22 mouse cellular contexts compared by ENCODE assay signal in the genomic region with DNA sequence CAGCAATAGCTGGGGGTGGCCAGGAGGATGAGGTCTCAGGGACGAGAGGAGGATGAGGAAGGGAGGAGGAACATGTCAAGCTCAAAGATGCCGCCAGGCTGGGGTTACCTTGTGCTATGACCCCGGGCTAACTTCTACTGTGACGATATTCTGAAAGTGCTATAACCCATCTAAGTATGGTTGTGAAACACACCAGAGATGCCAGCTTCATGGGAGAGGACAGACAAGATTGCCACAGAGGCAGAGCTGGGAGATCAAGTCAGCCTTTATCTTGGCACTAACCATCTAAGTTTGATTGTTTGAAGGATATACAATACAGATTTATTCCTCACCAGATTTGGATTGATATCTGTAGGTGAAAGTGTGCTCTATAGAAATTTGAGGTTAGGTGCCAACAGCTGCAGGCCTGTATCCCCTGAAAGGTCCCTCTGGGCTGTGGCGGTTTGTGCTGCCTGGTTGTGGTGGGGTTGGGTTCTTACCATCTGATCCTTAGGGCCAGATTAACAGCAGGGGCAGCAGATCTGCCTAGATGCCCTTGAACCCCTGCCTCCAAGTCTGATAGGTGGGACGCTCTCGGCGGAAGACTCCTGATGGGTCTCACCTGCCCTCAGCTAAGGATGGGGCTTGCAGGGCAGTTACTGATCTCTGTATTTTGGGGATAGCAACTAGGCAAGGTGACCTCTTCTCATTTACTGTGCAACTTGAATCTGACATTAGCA.
"Had no signal": no experiment of that assay in that cellular context is flagged by ENCODE, and none has a peak within 500 bp of the region (broad histone marks: within the 10 kb centered on the region; RNA-seq: fewer than 3 reads in every experiment).

No protein-coding gene starts in this region.

- H3K4me2 ChIP-seq: limb, embryonic 12.5 days; limb, embryonic 15.5 days; liver, embryonic 13.5 days; midbrain, embryonic 12.5 days; midbrain, embryonic 15.5 days; neural tube, embryonic 12.5 days; neural tube, embryonic 15.5 days had no signal

- H3K4me3 ChIP-seq: layer of hippocampus, adult 2 months; left cerebral cortex, adult 2 months; limb, embryonic 12.5 days; limb, embryonic 15.5 days; liver, embryonic 13.5 days; midbrain, embryonic 12.5 days; midbrain, embryonic 15.5 days; neural tube, embryonic 12.5 days; neural tube, embryonic 15.5 days had no signal

- H3K27ac ChIP-seq: kidney, postnatal 0 days; layer of hippocampus, adult 2 months; left cerebral cortex, adult 2 months; limb, embryonic 12.5 days; limb, embryonic 15.5 days; liver, embryonic 13.5 days; macrophage; midbrain, embryonic 12.5 days; midbrain, embryonic 15.5 days; neural tube, embryonic 12.5 days; neural tube, embryonic 15.5 days; stomach, postnatal 0 days had no signal

- H3K27me3 ChIP-seq: limb, embryonic 12.5 days; limb, embryonic 15.5 days; liver, embryonic 13.5 days; midbrain, embryonic 12.5 days; midbrain, embryonic 15.5 days; neural tube, embryonic 12.5 days; neural tube, embryonic 15.5 days had no signal

- H3K9ac ChIP-seq: limb, embryonic 12.5 days; limb, embryonic 15.5 days; liver, embryonic 13.5 days; midbrain, embryonic 12.5 days; midbrain, embryonic 15.5 days; neural tube, embryonic 12.5 days; neural tube, embryonic 15.5 days had no signal

- H3K9me3 ChIP-seq: limb, embryonic 12.5 days; limb, embryonic 15.5 days; liver, embryonic 13.5 days; midbrain, embryonic 15.5 days; neural tube, embryonic 12.5 days; neural tube, embryonic 15.5 days had no signal

- ATAC-seq: midbrain, embryonic 15.5 days had no signal

- H3K36me3 ChIP-seq: limb, embryonic 12.5 days; limb, embryonic 15.5 days; liver, embryonic 13.5 days; midbrain, embryonic 12.5 days; midbrain, embryonic 15.5 days; neural tube, embryonic 12.5 days; neural tube, embryonic 15.5 days had no signal

- H3K4me1 ChIP-seq: limb, embryonic 12.5 days; limb, embryonic 15.5 days; liver, embryonic 13.5 days; midbrain, embryonic 12.5 days; midbrain, embryonic 15.5 days; neural tube, embryonic 12.5 days; neural tube, embryonic 15.5 days had no signal

- DNase-seq: kidney, adult 18-20 months; kidney, postnatal 25 days; layer of hippocampus, adult 9-11 months; layer of hippocampus, postnatal 36 days; liver, embryonic 13.5 days; lung, adult 2 months; right cerebral cortex, adult 18-20 months; right cerebral cortex, postnatal 14 days; right cerebral cortex, postnatal 4 days; thymus, adult 18-20 months; thymus, postnatal 36 days had no signal
